Mouse (Mus musculus): ENCODE data around the gene Ccdc184.

DNA sequence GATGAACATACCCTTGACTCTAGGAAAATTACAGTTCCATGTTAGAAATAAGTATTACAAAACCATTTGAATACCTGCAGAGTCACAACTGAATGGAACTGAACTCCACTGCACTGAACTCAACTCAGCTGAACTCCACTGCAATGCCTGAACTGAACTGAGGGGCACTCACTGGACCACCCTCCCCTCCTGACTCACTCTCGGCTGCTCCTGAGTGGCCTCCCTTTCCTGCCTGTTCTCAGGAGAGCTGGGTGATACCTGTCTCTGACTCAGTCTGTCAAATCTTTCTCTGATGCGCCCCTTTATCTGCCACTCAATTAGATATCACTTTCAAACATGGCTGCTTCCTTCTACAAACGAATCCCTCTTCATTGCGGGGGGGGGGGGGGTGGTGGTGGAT is 12.8 kb upstream of the Ccdc184 start:
- no peak for TF ChIP-seq GATA1 (IDR thresholded peaks at IDR 0.05; ENCODE audit: borderline replicate concordance, low read length)
- no peak for TF ChIP-seq FLI1 (IDR thresholded peaks at IDR 0.05; ENCODE audit: low read length)
